Mouse (Mus musculus) heart, adult 9 months (tissue): ENCODE results near the gene Myo1e.
"Not testable (repeated sequence)": the region's sequence is repeated elsewhere in the genome, so short reads cannot be mapped to it uniquely, and the experiment has no call there.

ENCODE experiments used
- DNase-seq, 2 experiments: peaks; one replicate each; pipeline ENCODE4 v3.0.0; 2022; ENCODE audit warnings: low spot score in 2 of 2

The Myo1e gene

GRCm38 (mm10) chr9:70249881-70250681 lies 42.9 kb downstream of the Myo1e start:
- DNase-seq: peak; percentile 41 to 61

- no peak for DNase-seq
Observed at GRCm38 (mm10) chr9:70251441-70251985, 44.4 kb downstream of the Myo1e start.

GRCm38 (mm10) chr9:70253016-70253415 lies 45.9 kb downstream of the Myo1e start:
- no peak for DNase-seq

- no peak for DNase-seq
Observed at GRCm38 (mm10) chr9:70255005-70255404, 47.9 kb downstream of the Myo1e start.

- DNase-seq: not testable (repeated sequence)
Observed at GRCm38 (mm10) chr9:70256027-70256426, 48.9 kb downstream of the Myo1e start.

GRCm38 (mm10) chr9:70257289-70258101 lies 50.3 kb downstream of the Myo1e start:
- no peak for DNase-seq

- DNase-seq: peak; percentile 27 to 69
Observed at GRCm38 (mm10) chr9:70260324-70260841, 53.2 kb downstream of the Myo1e start.

GRCm38 (mm10) chr9:70261646-70262045 lies 54.5 kb downstream of the Myo1e start:
- DNase-seq: peak in 1 of 2 experiments; percentile 27

GRCm38 (mm10) chr9:70263134-70263533 lies 56.0 kb downstream of the Myo1e start:
- DNase-seq: no peak

GRCm38 (mm10) chr9:70263735-70264134 lies 56.6 kb downstream of the Myo1e start:
- DNase-seq: peak; percentile 50 to 56

GRCm38 (mm10) chr9:70265513-70265912 lies 58.4 kb downstream of the Myo1e start:
- DNase-seq: no peak

GRCm38 (mm10) chr9:70266186-70266585 lies 59.0 kb downstream of the Myo1e start:
- DNase-seq: no peak

- DNase-seq: no peak
Observed at GRCm38 (mm10) chr9:70267108-70267507, 60.0 kb downstream of the Myo1e start.

- no peak for DNase-seq
Observed at GRCm38 (mm10) chr9:70269349-70269748, 62.2 kb downstream of the Myo1e start.

- no peak for DNase-seq
Observed at GRCm38 (mm10) chr9:70270468-70270867, 63.3 kb downstream of the Myo1e start.

GRCm38 (mm10) chr9:70271137-70271536 lies 64.0 kb downstream of the Myo1e start:
- DNase-seq: no peak

- no peak for DNase-seq
Observed at GRCm38 (mm10) chr9:70271631-70272030, 64.5 kb downstream of the Myo1e start.

GRCm38 (mm10) chr9:70274071-70274470 lies 66.9 kb downstream of the Myo1e start:
- DNase-seq: no peak

GRCm38 (mm10) chr9:70274476-70274875 lies 67.3 kb downstream of the Myo1e start:
- no peak for DNase-seq

GRCm38 (mm10) chr9:70274887-70275555 lies 67.9 kb downstream of the Myo1e start:
- DNase-seq: no peak

- DNase-seq: no peak
Observed at GRCm38 (mm10) chr9:70277076-70277475, 69.9 kb downstream of the Myo1e start.

- no peak for DNase-seq
Observed at GRCm38 (mm10) chr9:70277529-70277982, 70.4 kb downstream of the Myo1e start.
